Mouse (Mus musculus): ENCODE measurements at regions not wholly inside any gene's neighbourhood (a gene's known extent, or its start where the extent isn't known, plus 50 kb on each side); places are given as distances from the start of the nearest gene placed in this dataset.

DNA sequence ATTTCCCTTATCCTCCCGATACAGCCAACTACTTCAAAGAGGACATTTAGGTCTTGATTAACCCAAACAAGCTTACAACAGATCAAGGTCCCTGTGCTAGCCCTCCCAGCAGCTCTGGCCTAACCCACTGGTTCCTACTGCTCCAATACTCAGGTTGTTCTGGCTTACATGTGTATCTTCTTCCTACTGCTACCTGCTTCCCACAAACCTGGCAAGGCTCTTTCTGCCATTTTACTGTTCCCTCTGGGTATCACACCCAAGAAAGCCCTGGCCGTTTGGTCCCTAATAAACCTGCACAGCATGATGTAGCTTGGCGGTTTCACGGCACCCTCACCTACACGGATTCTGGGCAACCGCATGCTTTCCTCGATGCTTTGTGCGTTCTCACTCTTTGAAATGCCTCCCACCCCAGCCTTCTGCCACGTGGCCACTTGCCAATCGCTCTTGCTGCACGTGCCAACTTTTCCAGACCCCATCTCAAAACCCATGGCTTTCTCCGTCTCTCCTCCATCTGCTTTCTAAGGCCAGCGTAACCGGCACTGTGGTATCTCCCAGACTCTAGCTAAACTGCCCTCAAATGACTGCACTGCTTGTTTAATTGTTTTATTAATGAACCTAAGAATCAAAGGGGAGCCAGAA lies 758.4 kb upstream of the Map3k7 start:
- Histone ChIP-seq H3K79me3 (ENCODE audit: low read depth) (no peaks in the 10 kb centered on the region), H3K79me2 (ENCODE audit: control insufficient read depth, insufficient read depth) (no peaks in the 10 kb centered on the region), H3K4me3 (ENCODE audit: insufficient read depth, poor library complexity, severe bottlenecking) (no peak overlapping the region), H3ac (ENCODE audit: control insufficient read depth, insufficient read length, low read depth) (no peak overlapping the region), H3K27me3 (ENCODE audit: control insufficient read depth, insufficient read depth, insufficient read length) (no peaks in the 10 kb centered on the region), H3K36me3 (ENCODE audit: control insufficient read depth, insufficient read depth) (no peaks in the 10 kb centered on the region)
- TF ChIP-seq MAX (IDR thresholded peaks at IDR 0.05): no peak
- no peak for TF ChIP-seq CEBPB (IDR thresholded peaks at IDR 0.05; ENCODE audit: low read depth)
- no peak for TF ChIP-seq CTCF (IDR thresholded peaks at IDR 0.05; ENCODE audit: control insufficient read depth, insufficient read depth, insufficient read length)
- no peak for TF ChIP-seq FOSL1 (IDR thresholded peaks at IDR 0.05; ENCODE audit: insufficient read depth, low read length, poor library complexity, severe bottlenecking)
- TF ChIP-seq USF1 (IDR thresholded peaks at IDR 0.05; ENCODE audit: low read depth): no peak
- no peak for TF ChIP-seq MYOG (IDR thresholded peaks at IDR 0.05; ENCODE audit: control insufficient read depth, extremely low read depth, insufficient read length)

DNA sequence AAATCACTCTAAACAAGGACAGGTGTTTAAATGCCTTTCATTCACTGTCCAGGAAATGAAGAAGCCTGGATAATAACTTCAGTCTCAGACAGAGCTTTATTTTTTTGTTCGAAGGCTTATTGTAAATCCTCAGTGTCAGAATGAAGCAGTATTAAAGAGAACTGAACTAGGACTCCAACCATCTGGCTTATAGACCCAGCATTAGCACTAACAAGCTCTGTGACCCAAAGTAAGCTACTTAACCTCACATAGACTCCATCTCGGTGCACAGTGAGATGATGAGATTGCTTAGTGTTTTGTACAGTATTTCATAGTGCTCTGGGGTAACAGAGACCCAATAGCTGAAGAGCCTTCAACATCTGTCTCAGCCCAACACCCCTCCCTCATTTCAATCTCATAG lies 738.2 kb upstream of the Map3k7 start:
- no peaks in the 10 kb centered on the region for H3K79me2 ChIP-seq (ENCODE audit: control insufficient read depth, insufficient read depth)
- TF ChIP-seq MYOD1 (IDR thresholded peaks at IDR 0.05; ENCODE audit: control insufficient read depth, insufficient read length, low read depth) (no peak), CTCF (IDR thresholded peaks at IDR 0.05; ENCODE audit: control insufficient read depth, insufficient read depth, insufficient read length) (no peak)
- no peaks in the 10 kb centered on the region for H3K27me3 ChIP-seq (ENCODE audit: control insufficient read depth, insufficient read depth, insufficient read length)
- no peak overlapping the region for H3K4me3 ChIP-seq (ENCODE audit: insufficient read depth, poor library complexity, severe bottlenecking)
- no peaks in the 10 kb centered on the region for H3K79me3 ChIP-seq (ENCODE audit: low read depth)
- no peaks in the 10 kb centered on the region for H3K36me3 ChIP-seq (ENCODE audit: control insufficient read depth, insufficient read depth)
- no peak overlapping the region for H3ac ChIP-seq (ENCODE audit: control insufficient read depth, insufficient read length, low read depth)

DNA sequence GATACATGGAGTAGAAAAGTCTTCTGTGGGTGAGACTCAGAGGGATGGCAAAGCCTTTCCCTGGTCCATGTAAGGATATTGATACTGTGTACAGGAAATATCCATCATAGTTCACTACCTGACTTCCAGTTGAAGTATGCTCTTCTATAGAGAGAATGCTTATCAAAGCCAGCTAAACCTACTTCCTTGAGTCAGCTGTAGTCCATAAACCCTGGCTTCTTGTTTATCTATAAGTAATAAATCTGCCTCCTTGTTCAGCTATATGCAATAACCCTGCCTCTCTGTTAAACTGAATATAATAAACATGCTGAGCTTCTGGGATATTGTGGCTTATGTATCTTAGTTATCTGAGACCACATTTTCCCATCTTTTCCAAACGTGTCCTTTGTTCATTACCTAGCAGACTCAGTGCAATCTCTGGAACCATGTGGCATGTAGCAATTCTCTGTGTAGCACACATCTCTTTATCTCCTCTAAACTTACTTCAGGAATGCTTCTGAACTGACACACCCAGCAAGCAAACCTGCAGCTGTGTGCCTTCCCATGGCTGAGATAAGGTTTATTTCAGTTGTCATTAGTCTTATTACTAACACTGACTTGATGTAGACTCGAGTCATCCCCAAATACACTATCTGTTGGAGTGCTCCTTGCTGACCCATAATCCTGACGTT lies 694.9 kb upstream of the Map3k7 start:
- Histone ChIP-seq H3K27me3 (ENCODE audit: control insufficient read depth, insufficient read depth, insufficient read length) (no peaks in the 10 kb centered on the region), H3K79me3 (ENCODE audit: low read depth) (no peaks in the 10 kb centered on the region), H3K36me3 (ENCODE audit: control insufficient read depth, insufficient read depth) (no peaks in the 10 kb centered on the region), H3ac (ENCODE audit: control insufficient read depth, insufficient read length, low read depth) (no peak overlapping the region), H3K4me3 (ENCODE audit: insufficient read depth, poor library complexity, severe bottlenecking) (no peak overlapping the region), H3K79me2 (ENCODE audit: control insufficient read depth, insufficient read depth) (no peaks in the 10 kb centered on the region)
- TF ChIP-seq USF1 (IDR thresholded peaks at IDR 0.05; ENCODE audit: low read depth) (no peak), CTCF (IDR thresholded peaks at IDR 0.05; ENCODE audit: control insufficient read depth, insufficient read depth, insufficient read length) (no peak), MYOD1 (IDR thresholded peaks at IDR 0.05; ENCODE audit: control insufficient read depth, insufficient read length, low read depth) (no peak), CEBPB (IDR thresholded peaks at IDR 0.05; ENCODE audit: low read depth) (no peak), FOSL1 (IDR thresholded peaks at IDR 0.05; ENCODE audit: insufficient read depth, low read length, poor library complexity, severe bottlenecking) (no peak), MAX (IDR thresholded peaks at IDR 0.05) (no peak), MYOG (IDR thresholded peaks at IDR 0.05; ENCODE audit: control insufficient read depth, extremely low read depth, insufficient read length) (no peak)

DNA sequence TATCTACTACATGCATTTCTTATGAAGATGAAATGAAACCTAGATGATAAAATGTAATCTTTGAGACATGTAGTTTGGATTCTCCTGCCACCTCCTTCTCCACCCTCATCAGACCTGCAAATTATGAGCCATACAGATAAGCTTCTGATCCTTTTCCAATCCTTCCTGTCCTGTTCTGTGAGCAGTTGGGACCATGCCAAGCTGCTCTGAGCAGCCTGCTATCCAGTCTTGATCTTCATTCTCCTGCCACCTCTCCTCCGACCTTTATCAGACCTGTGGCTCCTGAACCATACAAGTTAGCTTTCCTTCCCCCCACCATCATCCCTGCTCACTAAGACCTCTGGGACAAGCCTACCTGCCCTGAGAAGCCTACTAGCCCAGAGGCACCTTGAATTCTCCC lies 689.8 kb upstream of the Map3k7 start:
- H3K79me3 ChIP-seq (ENCODE audit: low read depth): no peaks in the 10 kb centered on the region
- H3K27me3 ChIP-seq (ENCODE audit: control insufficient read depth, insufficient read depth, insufficient read length): no peaks in the 10 kb centered on the region
- no peak for TF ChIP-seq MYOD1 (IDR thresholded peaks at IDR 0.05; ENCODE audit: control insufficient read depth, insufficient read length, low read depth)
- no peak overlapping the region for H3K4me3 ChIP-seq (ENCODE audit: insufficient read depth, poor library complexity, severe bottlenecking)
- no peaks in the 10 kb centered on the region for H3K36me3 ChIP-seq (ENCODE audit: control insufficient read depth, insufficient read depth)
- no peaks in the 10 kb centered on the region for H3K79me2 ChIP-seq (ENCODE audit: control insufficient read depth, insufficient read depth)
- H3ac ChIP-seq (ENCODE audit: control insufficient read depth, insufficient read length, low read depth): no peak overlapping the region

DNA sequence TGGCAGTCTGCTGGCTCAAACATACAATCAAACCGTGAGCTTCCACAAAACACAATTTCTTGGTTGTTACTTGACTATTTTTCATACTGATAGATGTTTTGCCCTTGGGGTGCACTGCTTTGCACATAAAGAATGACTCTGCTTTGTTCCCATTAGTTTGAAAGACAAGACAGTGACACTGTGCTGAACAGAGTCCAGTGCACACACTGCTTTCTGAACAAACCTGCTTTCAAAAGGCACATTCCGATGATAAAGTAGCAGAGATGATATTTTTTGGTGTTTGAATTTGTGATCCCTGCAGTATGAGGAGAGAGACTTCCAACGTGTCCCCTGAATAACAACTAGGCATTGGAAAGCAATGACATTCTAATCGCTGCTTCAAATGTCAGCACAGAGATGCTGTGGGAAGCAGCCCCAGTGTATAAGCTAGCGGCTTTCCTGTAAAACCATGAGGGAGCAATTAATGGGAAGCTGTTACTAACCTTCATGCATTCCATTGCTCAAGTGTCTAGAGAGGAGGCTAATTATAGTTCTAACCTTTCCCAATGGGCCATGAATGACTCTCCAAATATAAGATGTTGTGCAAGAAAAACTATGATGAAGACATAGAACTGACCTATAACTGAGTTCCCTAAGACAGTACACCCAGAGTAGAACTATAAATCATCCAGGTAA lies 673.5 kb upstream of the Map3k7 start:
- H3K27me3 ChIP-seq (ENCODE audit: control insufficient read depth, insufficient read depth, insufficient read length): no peaks in the 10 kb centered on the region
- no peaks in the 10 kb centered on the region for H3K79me2 ChIP-seq (ENCODE audit: control insufficient read depth, insufficient read depth)
- H3K79me3 ChIP-seq (ENCODE audit: low read depth): no peaks in the 10 kb centered on the region
- no peaks in the 10 kb centered on the region for H3K36me3 ChIP-seq (ENCODE audit: control insufficient read depth, insufficient read depth)
- TF ChIP-seq MYOD1 (IDR thresholded peaks at IDR 0.05; ENCODE audit: control insufficient read depth, insufficient read length, low read depth): no peak
- TF ChIP-seq MAX (IDR thresholded peaks at IDR 0.05): no peak
- no peak for TF ChIP-seq CTCF (IDR thresholded peaks at IDR 0.05; ENCODE audit: control insufficient read depth, insufficient read depth, insufficient read length)
- no peak for TF ChIP-seq CEBPB (IDR thresholded peaks at IDR 0.05; ENCODE audit: low read depth)
- TF ChIP-seq FOSL1 (IDR thresholded peaks at IDR 0.05; ENCODE audit: insufficient read depth, low read length, poor library complexity, severe bottlenecking): no peak
- TF ChIP-seq MYOG (IDR thresholded peaks at IDR 0.05; ENCODE audit: control insufficient read depth, extremely low read depth, insufficient read length): no peak
- no peak for TF ChIP-seq USF1 (IDR thresholded peaks at IDR 0.05; ENCODE audit: low read depth)
- no peak overlapping the region for H3ac ChIP-seq (ENCODE audit: control insufficient read depth, insufficient read length, low read depth)
- H3K4me3 ChIP-seq (ENCODE audit: insufficient read depth, poor library complexity, severe bottlenecking): no peak overlapping the region

DNA sequence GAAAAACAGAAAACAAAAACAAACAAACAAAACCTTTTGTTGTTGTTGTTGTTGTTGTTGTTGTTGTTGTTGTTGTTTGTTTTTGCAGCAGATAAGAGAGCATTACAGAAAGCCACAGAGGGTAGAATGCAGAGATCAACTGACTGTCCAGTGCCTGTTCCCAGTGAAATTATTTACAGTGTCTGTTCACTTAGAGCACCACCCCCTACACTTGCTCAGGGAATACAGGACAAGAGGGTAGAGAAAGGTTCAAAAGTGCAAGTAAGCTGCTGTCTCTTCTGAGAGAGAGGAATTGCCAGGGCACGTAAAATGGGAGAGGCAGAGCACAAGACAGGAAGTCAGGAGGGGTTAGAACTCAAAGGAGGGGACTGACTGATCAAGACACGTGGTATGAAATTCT lies 670.1 kb upstream of the Map3k7 start:
- no peaks in the 10 kb centered on the region for H3K79me2 ChIP-seq (ENCODE audit: control insufficient read depth, insufficient read depth)
- H3K36me3 ChIP-seq (ENCODE audit: control insufficient read depth, insufficient read depth): no peaks in the 10 kb centered on the region
- H3K79me3 ChIP-seq (ENCODE audit: low read depth): no peaks in the 10 kb centered on the region
- no peaks in the 10 kb centered on the region for H3K27me3 ChIP-seq (ENCODE audit: control insufficient read depth, insufficient read depth, insufficient read length)
- H3K4me3 ChIP-seq (ENCODE audit: insufficient read depth, poor library complexity, severe bottlenecking): no peak overlapping the region
- H3ac ChIP-seq (ENCODE audit: control insufficient read depth, insufficient read length, low read depth): no peak overlapping the region
- no peak for TF ChIP-seq FOSL1 (IDR thresholded peaks at IDR 0.05; ENCODE audit: insufficient read depth, low read length, poor library complexity, severe bottlenecking)
- no peak for TF ChIP-seq MYOD1 (IDR thresholded peaks at IDR 0.05; ENCODE audit: control insufficient read depth, insufficient read length, low read depth)
- TF ChIP-seq USF1 (IDR thresholded peaks at IDR 0.05; ENCODE audit: low read depth): no peak
- TF ChIP-seq CTCF (IDR thresholded peaks at IDR 0.05; ENCODE audit: control insufficient read depth, insufficient read depth, insufficient read length): no peak
- TF ChIP-seq MAX (IDR thresholded peaks at IDR 0.05): no peak
- no peak for TF ChIP-seq MYOG (IDR thresholded peaks at IDR 0.05; ENCODE audit: control insufficient read depth, extremely low read depth, insufficient read length)
- TF ChIP-seq CEBPB (IDR thresholded peaks at IDR 0.05; ENCODE audit: low read depth): no peak

Measured in C2C12 (cell line).